Comparison of ENCODE assay signal across 19 mouse cellular contexts in genomic region chr12:107748481-107749380, GRCm38 (mm10).
A peak's percentile ranks its signal among the peaks of the same experiment; 100 is the strongest.
DNase-seq lines count a peak whose midpoint lies in the region; ATAC-seq and TF ChIP-seq lines count a peak whose summit lies in the region.
"Had no signal": no experiment of that assay in that cellular context is flagged by ENCODE, and none has a peak within 500 bp of the region (broad histone marks: within the 10 kb centered on the region; RNA-seq: fewer than 3 reads in every experiment).

No protein-coding gene starts in this region.

- no peak for TF ChIP-seq POLR2A in limb, embryonic 14.5 days (IDR thresholded peaks at IDR 0.05; ENCODE audit: borderline replicate concordance, extremely low read depth, insufficient read depth, insufficient read length)

- H3K36me3 ChIP-seq in kidney, embryonic 16.5 days (ENCODE audit: insufficient read depth, low read length): no peaks in the 10 kb centered on the region
- no peaks in the 10 kb centered on the region for H3K36me3 ChIP-seq in embryonic facial prominence, embryonic 13.5 days
- no peaks in the 10 kb centered on the region for H3K36me3 ChIP-seq in limb, embryonic 14.5 days (ENCODE audit: control insufficient read depth, insufficient read depth, low read length)
- H3K36me3 ChIP-seq: G1E; heart, embryonic 12.5 days; hindbrain, embryonic 15.5 days; liver, embryonic 13.5 days; neural tube, embryonic 13.5 days had no signal

- H3K4me3 ChIP-seq in kidney, embryonic 16.5 days (ENCODE audit: low read length): no peak overlapping the region
- no peak overlapping the region for H3K4me3 ChIP-seq in embryonic facial prominence, embryonic 13.5 days
- no peak overlapping the region for H3K4me3 ChIP-seq in limb, embryonic 14.5 days (replicated peaks; ENCODE audit: low read length)
- H3K4me3 ChIP-seq: heart, embryonic 12.5 days; hindbrain, embryonic 15.5 days; layer of hippocampus, adult 2 months; liver, embryonic 13.5 days; neural tube, embryonic 13.5 days had no signal

- no peak overlapping the region for H3K9ac ChIP-seq in kidney, embryonic 16.5 days (replicated peaks; ENCODE audit: low read length)
- no peak overlapping the region for H3K9ac ChIP-seq in embryonic facial prominence, embryonic 13.5 days
- H3K9ac ChIP-seq in limb, embryonic 14.5 days (ENCODE audit: low read depth, low read length, severe bottlenecking): no peak overlapping the region
- H3K9ac ChIP-seq: heart, embryonic 12.5 days; hindbrain, embryonic 15.5 days; liver, embryonic 13.5 days; neural tube, embryonic 13.5 days had no signal

- no peak overlapping the region for H3K27ac ChIP-seq in kidney, embryonic 16.5 days (ENCODE audit: low read length)
- peak overlapping the region; percentile 52 for H3K27ac ChIP-seq in embryonic facial prominence, embryonic 13.5 days
- peak overlapping the region; percentile 35; the same call in 1 of the 2 replicates for H3K27ac ChIP-seq in limb, embryonic 14.5 days (replicated peaks; ENCODE audit: low read depth, low read length)
- H3K27ac ChIP-seq: hindbrain, embryonic 15.5 days; layer of hippocampus, adult 2 months; liver, embryonic 13.5 days; neural tube, embryonic 13.5 days had no signal

- no peaks in the 10 kb centered on the region for H3K9me3 ChIP-seq in kidney, embryonic 16.5 days (ENCODE audit: low read length)
- H3K9me3 ChIP-seq in embryonic facial prominence, embryonic 13.5 days: no peaks in the 10 kb centered on the region
- H3K9me3 ChIP-seq in limb, embryonic 14.5 days (ENCODE audit: control insufficient read depth, low read length): no peaks in the 10 kb centered on the region
- H3K9me3 ChIP-seq: heart, embryonic 12.5 days; hindbrain, embryonic 15.5 days; liver, embryonic 13.5 days; neural tube, embryonic 13.5 days had no signal

- H3K27me3 ChIP-seq in kidney, embryonic 16.5 days (ENCODE audit: insufficient read depth, low read length): no peaks in the 10 kb centered on the region
- H3K27me3 ChIP-seq in embryonic facial prominence, embryonic 13.5 days: no peaks in the 10 kb centered on the region
- H3K27me3 ChIP-seq in limb, embryonic 14.5 days (ENCODE audit: control insufficient read depth, insufficient read depth, low read length): no peaks in the 10 kb centered on the region; the same call in 1 of the 2 replicates
- H3K27me3 ChIP-seq: heart, embryonic 12.5 days; hindbrain, embryonic 15.5 days; liver, embryonic 13.5 days; neural tube, embryonic 13.5 days had no signal

- WGBS in kidney, embryonic 16.5 days: 36% methylated on average over 18 of the region's 18 CpGs
- WGBS in embryonic facial prominence, embryonic 13.5 days: 29% methylated on average over 18 of the region's 18 CpGs
- WGBS in limb, embryonic 14.5 days: 13% methylated on average over 18 of the region's 18 CpGs

- H3K4me2 ChIP-seq in kidney, embryonic 16.5 days (replicated peaks; ENCODE audit: low read depth, low read length): no peak overlapping the region
- H3K4me2 ChIP-seq in embryonic facial prominence, embryonic 13.5 days: no peak overlapping the region
- H3K4me2 ChIP-seq in limb, embryonic 14.5 days (replicated peaks; ENCODE audit: low read depth, low read length, severe bottlenecking): peak overlapping the region; percentile 13; the same call in 1 of the 2 replicates
- H3K4me2 ChIP-seq: heart, embryonic 12.5 days; hindbrain, embryonic 15.5 days; liver, embryonic 13.5 days; neural tube, embryonic 13.5 days had no signal

- ATAC-seq in kidney, embryonic 16.5 days (ENCODE audit: low FRiP score, low TSS enrichment): peak; percentile 46; the same call in 1 of the 2 replicates
- no peak for ATAC-seq in embryonic facial prominence, embryonic 13.5 days (ENCODE audit: insufficient number of reproducible peaks, insufficient read depth, low FRiP score, low TSS enrichment, low read depth)
- peak; percentile 17 for ATAC-seq in limb, embryonic 14.5 days (ENCODE audit: low FRiP score, low read depth)

- no peaks in the 10 kb centered on the region for H3K4me1 ChIP-seq in kidney, embryonic 16.5 days (ENCODE audit: insufficient read depth, low read length)
- H3K4me1 ChIP-seq in embryonic facial prominence, embryonic 13.5 days: peaks cover 49% of the 10 kb centered on the region
- H3K4me1 ChIP-seq in limb, embryonic 14.5 days (ENCODE audit: control insufficient read depth, insufficient read depth, low read length): peaks cover 44% of the 10 kb centered on the region
- H3K4me1 ChIP-seq: hindbrain, embryonic 15.5 days; liver, embryonic 13.5 days had no signal

- DNase-seq in kidney, adult 11 months: no peak
- DNase-seq in T-cell, adult 2 months (ENCODE audit: low spot score): peak; percentile 41
- DNase-seq in limb, embryonic 14.5 days (ENCODE audit: low spot score): peak; percentile 61
- no peak for DNase-seq in layer of hippocampus, postnatal 10 days (ENCODE audit: low spot score in 2 of 2)
- no peak for DNase-seq in spleen, postnatal 4 days (ENCODE audit: low spot score in 2 of 2)
- DNase-seq: cerebellum, postnatal 14 days; gastrocnemius, postnatal 36 days; heart, postnatal 36 days; kidney, adult 18-20 months; liver, embryonic 13.5 days; lung, postnatal 10 days; right cerebral cortex, postnatal 14 days had no signal

Comparison
In these comparisons a context has a peak if more than half of its experiments do, and no peak if none do; other contexts are left out.
1. DNase-seq: peak in T-cell, adult 2 months (single experiment) and limb, embryonic 14.5 days (single experiment); none in kidney, adult 11 months (single experiment), layer of hippocampus, postnatal 10 days (0 of 2) and spleen, postnatal 4 days (0 of 2).